ENCODE assay signal across 19 mouse cellular contexts in the genomic region with DNA sequence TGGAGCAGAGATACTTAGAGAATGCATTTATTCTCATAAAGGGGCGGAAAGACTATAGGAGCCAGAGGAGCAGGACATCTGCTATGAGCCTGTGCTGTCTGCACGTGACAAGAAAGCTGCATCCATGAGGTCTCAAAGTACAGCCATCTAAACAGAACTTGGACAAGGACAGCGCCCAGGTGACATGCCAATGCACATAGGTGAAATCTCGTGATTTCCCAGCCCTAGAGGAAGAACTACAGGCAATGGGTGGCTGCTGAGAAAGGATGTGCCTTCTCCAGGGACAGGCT.
"Had no signal": no experiment of that assay in that cellular context is flagged by ENCODE, and none has a peak within 500 bp of the region (broad histone marks: within the 10 kb centered on the region; RNA-seq: fewer than 3 reads in every experiment).

No protein-coding gene starts in this region.

- ATAC-seq: inflammation-experienced regulatory T-cells, adult 6 months; intestine, postnatal 0 days; lung, postnatal 0 days; midbrain, embryonic 15.5 days had no signal

- H3K4me3 ChIP-seq: layer of hippocampus, adult 2 months; limb, embryonic 12.5 days; megakaryocyte, embryonic 14.5 days; midbrain, embryonic 15.5 days; neural tube, embryonic 12.5 days had no signal

- DNase-seq: kidney, adult 9 months; kidney, postnatal 4 days; liver; lung, adult 2 months; lung, postnatal 36 days; right cerebral cortex, postnatal 14 days; thymus, adult 18-20 months; thymus, postnatal 14 days had no signal

- H3K27ac ChIP-seq: kidney, postnatal 0 days; layer of hippocampus, adult 2 months; limb, embryonic 12.5 days; liver, embryonic 14.5 days; midbrain, embryonic 15.5 days; neural tube, embryonic 12.5 days; stomach, postnatal 0 days had no signal

- H3K4me1 ChIP-seq: limb, embryonic 12.5 days; megakaryocyte, embryonic 14.5 days; midbrain, embryonic 15.5 days; neural tube, embryonic 12.5 days had no signal
